Mouse (Mus musculus) liver, adult 2 months (tissue): ENCODE data around the gene Hist2h3b.

Experiments used
- CTCF ChIP-seq: fragments of 200-500 bp; IDR thresholded peaks from 2 replicates; pipeline ENCODE4 v1.5.1; 2011; ENCODE audit warnings: low read depth, low read length, control low read depth
- POLR2A ChIP-seq: fragments of 200-500 bp; IDR thresholded peaks from 2 replicates; pipeline ENCODE4 v1.6.1; 2011; ENCODE audit warnings: low read length, control low read depth; ENCODE audit not compliant: insufficient read depth; ENCODE audit errors: extremely low read depth

DNA sequence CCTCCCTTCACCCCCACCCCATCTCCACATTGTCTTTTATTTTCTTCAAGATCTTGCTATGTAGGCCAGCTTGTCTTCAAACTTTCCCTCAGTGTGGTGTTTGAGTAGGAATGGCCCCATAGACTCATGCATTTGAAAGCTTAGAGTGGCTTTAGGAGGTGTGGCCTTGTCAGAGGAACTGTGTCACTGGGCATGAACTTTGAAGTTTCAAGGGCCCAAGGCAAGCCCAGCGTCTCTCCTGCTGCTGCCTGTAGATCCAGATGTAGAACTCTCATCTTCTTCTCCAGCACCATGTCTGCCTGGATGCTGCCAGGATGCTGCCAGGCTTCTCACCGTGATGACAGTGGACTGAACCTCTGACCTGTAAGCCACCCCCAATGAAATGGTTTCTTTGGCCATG lies 39.6 kb upstream of the Hist2h3b start:
- TF ChIP-seq CTCF (no peak), POLR2A (no peak)
